Mouse (Mus musculus) ES-Bruce4 (cell line): ENCODE results near the gene Rora.

Experiments
- CTCF ChIP-seq: IDR thresholded peaks from one replicate; pipeline ENCODE4 v1.8.1; 2011; ENCODE audit warnings: low read depth, low read length
- EP300 ChIP-seq: IDR thresholded peaks from 2 replicates; pipeline ENCODE4 v1.6.1; 2011; ENCODE audit warnings: low read depth, low read length; ENCODE audit not compliant: insufficient read depth
- POLR2A ChIP-seq: IDR thresholded peaks from one replicate; pipeline ENCODE4 v1.8.1; 2011; ENCODE audit warnings: low read length; ENCODE audit not compliant: insufficient read depth

- TF ChIP-seq POLR2A (no peak), CTCF (no peak), EP300 (no peak)
These were observed 263.2 kb downstream of the Rora start for GRCm38 (mm10) chr9:68916741-68917140.
